Mouse (Mus musculus): Measurements from ENCODE around the gene Arhgef28.

- TF ChIP-seq CTCF (IDR thresholded peaks at IDR 0.05; ENCODE audit: low read depth), result no peak
- TF ChIP-seq EP300 (IDR thresholded peaks at IDR 0.05; ENCODE audit: low read depth), result no peak
Measured at GRCm38 (mm10) chr13:98173008-98173407, 33.2 kb downstream of the Arhgef28 start.

Data from liver, embryonic 14.5 days (tissue).